Mouse (Mus musculus) lung, postnatal 0 days (tissue): ENCODE measurements around the gene Syn3.

Experiments used
- CTCF ChIP-seq: IDR thresholded peaks from 2 replicates; pipeline ENCODE4 v1.5.1; 2016; ENCODE audit warnings: antibody characterized with exemption, mild to moderate bottlenecking
- EP300 ChIP-seq: IDR thresholded peaks from 2 replicates; pipeline ENCODE4 v1.6.1; 2016; ENCODE audit warnings: antibody characterized with exemption, mild to moderate bottlenecking, control low read depth

DNA sequence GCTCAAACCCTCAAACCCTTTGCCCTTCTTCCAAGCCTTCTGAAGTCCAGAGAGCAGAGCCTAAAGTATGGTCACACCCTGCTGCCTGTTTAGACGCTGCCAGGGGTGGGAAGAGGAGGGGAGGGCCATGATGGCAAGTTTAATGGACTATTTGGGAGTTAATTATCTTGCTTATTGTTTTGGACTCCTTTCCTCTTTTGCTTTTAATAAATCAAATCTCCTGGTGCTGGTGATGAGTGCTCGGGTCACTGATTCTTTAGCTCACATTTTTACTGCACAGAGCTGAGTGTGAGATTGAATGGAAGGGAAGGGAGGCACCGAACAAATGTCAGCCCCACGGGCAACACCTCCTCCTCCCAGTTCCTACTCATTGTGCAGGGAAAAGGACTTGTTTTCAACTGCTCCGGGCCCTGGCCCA lies 384.3 kb downstream of the Syn3 start:
- TF ChIP-seq CTCF (no peak), EP300 (no peak)
